Mouse (Mus musculus): ENCODE results near the gene Anapc13. TPM values are rescaled to one million over a fixed set of nuclear protein-coding genes. Genes with fewer than 3 reads are reported as not detected.

Anapc13 gene
- 100 to 1,000 TPM in 1 of 2 experiments, 10 to 100 TPM in 1; 88.7 to 111 TPM for polyA plus RNA-seq (2017; shearing (Covaris generic))

DNA sequence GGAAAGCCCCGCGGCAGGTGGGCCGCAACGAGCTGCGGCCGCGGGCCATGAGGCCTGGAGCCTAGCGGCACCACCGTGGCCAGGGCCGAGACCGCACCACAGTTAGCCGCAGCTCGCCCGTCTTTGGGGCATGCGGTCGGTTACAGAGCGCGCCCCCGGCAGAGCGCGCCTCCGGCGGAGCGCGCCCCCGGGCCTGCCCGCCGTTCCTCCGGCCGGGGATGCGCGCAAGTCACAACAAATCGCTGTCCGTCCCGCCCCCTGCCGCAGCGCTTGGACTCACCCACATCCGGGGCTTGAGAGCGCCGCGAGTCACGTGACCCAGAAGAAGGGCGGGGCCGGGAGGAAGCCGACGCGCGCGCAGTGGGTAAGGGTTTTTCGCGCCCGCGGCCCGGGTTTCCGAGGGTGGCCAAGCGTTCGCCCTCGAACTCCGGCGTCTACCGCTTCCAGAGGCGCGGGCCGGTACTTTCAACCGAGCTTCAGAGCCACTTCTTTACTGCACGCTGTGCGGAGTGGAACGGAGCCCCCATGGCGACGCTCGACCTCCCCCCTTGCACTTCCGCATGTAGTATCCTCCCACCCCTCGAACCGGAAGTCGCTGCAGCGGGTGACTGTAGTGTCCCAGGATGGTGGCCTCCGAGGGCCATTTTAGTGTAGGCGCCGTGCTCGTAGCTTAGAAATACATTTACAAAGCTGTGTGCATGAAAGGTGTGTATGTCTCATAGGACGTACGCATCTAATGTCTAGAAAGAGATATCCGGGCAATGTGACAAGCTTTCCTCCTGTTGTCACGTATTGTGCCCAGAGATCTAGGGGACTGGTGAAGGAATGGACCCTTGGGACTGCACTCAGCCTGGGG is at the start of gene Anapc13, which contains the start of gene Cep63:
Anapc13 (plus strand) TSS at position 314 of the 856 bp plus-strand sequence.
Cep63 (minus strand) TSS at position 552 of the 856 bp plus-strand sequence.
- peak; percentile 82 for ATAC-seq

DNA sequence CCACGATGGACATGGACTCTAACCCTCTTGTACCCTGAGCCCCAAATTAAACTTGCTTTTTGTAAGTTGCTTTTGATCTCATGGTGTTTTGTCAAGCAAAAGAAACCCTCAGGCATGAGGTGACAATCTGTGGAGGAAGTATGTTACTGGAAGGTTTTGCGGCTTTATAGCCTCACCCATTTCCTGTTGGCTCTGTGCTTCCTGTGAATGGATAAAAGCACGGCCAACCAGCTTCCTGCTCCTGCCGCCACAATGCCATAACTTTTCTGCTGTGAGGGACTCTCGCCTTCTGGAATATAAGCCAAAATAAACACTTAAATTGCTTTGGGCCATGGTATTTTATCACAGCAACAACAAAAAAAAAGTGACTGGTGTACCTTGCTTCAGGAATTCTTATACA is 48.6 kb upstream of the Anapc13 start:
- peak; percentile 86 for ATAC-seq

DNA sequence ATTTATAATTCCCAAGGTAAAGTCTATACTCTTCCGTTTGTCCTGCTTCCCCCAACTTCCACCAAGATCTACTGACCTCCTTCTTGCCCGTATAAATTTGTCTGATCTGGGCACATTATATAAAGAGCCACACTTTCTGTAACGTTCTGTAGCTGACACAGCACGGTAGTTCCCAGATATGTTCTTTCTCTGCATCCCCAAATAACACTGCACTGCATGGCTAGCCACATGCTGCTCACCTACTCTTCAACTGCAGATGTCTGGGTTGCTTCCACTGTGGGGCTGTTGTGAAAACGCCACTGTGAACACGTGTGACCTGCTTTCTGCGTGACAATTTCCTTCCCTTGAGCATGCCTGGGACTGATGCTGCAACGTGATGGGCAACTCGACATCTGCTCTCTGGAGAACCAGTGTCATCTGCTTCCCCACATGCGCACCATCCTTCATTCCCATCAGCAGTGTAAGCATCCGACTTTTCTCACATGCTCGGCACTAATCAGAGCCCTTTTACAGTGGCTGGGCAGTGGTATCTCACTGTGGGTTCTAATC is 44.1 kb upstream of the Anapc13 start:
- ATAC-seq: no peak

DNA sequence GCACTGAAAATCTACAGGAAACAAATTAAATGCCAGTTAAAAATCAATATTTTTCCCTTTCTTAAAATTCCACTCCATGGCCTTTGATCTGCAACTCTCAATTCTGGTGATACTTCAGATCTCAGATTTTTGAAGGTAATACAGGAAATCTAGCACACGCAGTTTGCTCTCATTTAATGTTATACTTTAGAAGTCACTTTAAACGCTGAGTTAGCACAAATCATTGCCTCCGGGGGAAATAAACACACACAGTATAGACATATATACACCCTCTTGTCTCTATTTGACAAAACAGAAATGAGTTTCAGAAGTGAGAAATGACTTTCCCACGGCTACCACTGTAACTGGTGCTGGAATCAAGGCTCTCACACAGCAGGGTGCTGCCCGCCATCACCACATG is 38.7 kb upstream of the Anapc13 start:
- no peak for ATAC-seq

DNA sequence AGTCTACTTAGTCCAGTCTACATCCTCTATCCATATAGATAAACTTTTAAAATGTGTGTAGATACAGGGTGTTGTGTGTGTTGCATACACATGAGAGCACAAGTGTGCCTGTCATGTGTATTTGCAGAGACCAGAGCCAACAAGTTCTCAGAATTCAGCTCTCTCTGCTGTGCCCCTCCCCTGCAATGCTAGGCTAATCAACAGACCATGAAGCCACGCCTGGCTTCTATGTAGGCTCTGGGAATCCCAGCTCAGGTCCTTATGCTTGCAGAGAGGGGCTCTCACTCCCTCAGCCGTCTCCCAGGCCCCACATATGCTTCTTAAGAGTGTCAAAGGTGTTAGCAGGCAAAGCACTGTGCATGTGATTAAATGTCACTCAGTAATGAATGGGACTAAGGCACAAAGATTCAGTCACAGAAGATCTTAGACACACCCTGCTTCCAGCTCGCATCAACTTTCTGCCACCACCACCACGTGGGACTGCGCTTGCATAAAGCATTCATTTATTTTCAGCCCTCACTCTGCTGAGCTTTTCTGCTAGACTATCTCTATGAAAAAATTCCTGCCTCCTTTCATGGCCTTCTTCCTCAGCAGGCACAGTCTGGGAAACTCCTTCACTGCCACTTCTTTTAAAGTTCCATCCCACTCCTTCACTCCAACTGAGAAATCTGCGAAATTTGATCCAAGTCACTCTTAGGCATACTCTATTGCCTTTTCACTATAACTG is 31.3 kb upstream of the Anapc13 start:
- ATAC-seq: no peak

DNA sequence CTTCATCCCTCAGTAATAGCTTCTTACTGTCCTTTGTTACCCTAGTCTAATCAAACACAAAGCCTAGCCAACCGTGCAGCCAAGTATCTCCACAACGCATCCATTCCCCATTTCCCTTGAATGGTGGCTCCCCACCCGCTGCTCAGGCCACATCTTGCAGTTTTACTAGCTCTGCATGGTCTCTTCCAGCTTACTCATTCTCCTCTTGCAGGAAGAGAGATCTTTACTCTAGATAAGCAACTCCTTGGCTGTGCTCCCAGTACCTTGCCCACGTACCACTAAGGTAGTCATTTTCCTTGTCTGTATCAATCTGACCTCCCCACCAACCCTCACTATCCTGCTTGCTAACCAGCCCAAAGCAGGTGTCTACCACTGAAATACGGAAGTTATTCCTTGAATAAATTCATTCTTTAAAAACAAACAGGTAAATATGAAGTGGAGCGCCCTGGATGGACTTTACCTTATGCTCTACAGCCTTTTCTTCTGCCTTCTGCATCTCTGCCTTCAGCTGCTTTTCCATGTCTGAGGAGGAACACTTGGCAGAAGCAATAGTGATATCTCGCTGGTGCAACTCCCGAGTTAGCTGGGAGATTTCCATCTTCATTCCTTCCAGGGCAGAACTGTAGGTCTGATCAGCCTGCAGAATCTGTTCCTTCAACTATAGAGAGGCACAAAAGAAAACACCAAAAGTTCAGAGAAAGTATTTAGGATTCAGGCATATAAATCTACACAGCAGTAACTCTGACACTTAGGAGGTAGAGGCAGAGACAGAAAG is 30.2 kb upstream of the Anapc13 start:
- ATAC-seq: no peak

DNA sequence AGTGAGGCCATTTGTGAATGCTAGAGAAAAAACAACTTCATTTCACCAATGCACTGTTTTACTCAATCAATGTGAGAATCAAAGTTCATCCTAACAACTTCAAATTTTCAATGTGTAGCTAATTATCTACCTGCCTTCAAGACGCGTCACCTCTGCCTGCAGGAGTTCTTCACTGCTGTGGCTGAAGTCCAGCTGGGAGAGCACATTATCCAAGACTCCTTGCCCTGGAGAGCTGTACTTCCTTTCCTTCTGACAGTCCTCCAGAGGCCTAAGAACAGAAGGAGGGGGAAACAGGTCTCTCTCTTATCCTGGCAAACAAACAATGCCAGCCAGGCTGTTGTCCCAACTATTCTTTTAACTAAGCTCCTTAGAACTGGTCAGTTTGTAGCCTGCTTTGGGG is 24.9 kb upstream of the Anapc13 start:
- ATAC-seq: no peak

DNA sequence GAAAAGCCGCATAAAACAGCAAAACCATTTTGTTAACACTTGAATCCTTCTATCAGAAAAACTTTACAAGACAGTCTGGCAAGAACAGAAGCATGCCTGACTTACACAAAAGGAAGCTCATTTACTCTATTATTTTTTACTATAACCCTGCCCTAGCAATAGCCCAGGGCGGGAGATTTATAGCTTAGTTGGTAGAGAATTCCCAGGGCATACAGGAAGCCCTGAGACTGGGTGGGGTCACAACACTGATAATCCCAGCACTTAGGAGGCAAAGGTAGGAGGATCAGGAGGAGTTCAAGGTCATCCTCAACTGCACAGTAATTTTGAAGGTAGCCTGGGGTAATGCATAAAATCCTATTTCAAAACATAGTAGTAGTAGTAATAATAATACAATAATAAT is 24.4 kb upstream of the Anapc13 start:
- no peak for ATAC-seq

DNA sequence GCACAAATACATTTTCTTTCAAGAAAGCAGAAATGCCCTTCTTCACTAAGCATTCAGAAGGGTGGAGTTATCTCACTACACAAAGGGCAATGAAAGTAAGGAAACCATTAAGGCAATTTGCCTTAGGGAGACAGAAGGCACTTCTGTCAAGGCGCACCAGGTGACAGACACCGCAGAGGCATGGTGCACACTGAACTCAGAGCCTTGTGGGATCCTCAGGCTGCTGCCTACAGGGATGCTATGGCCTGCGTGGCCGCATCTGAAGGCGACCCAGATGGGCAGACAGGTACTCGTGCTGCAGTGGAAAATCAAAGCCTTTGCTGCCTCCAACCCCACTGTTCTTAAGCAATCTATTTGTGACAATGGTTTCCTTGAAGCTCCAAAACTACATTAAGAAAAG is 20.9 kb upstream of the Anapc13 start:
- no peak for ATAC-seq

DNA sequence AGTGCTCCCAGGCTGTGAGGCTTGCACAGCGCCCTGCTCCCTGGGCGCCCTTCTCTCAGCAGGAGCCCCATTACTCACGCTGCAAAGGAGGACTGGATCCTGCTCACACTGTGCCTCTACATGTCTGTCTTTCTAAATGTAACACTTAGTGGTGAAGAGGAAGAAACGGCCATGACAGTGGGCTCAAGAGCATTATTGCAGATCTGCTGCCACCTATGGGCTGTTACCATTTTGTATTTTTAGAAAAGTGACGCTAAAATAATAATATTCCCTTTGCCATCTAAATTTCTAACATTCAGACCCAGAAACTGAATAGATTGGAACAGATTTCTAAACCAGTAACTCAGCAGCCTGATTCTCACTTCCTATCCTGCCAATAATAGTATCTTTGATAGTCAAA is 18.6 kb upstream of the Anapc13 start:
- ATAC-seq: no peak

DNA sequence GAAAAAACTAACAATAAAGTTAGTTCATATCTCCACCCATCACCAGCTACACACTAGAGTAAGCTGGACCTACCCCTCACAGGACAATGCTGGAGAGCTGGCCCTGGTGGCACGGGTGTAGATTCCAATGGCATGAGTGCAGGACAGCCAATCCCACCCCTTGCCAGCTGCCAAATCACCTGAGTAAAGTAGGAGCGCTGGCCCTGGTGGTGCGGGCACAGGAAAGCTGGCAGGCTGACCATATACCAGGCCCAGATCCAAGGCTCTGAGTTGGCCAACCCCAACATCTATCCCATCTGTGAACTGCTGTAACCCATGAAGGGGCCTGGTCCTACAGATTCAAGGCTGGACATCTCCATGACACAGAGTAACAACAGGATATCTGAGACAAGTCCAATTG is 16.9 kb upstream of the Anapc13 start:
- no peak for ATAC-seq

DNA sequence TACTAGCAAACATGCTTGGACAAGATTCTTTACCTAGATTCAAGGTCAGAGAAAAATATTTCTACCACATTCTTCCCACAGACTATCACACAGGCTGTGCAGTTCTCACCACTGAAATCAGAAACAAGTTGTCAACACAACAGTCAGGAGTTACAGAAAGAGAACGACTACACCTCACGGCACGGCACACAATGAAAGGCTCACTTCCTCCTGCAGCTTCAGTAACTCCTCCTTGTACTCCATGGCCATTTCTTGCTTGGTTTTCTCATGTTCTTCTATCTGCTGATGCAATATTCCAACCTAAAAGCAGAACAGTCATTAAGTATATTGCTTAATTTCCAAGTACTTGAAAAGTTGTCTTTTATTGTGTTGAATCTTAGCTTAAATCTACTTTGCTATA is 11.0 kb upstream of the Anapc13 start:
- ATAC-seq: no peak

DNA sequence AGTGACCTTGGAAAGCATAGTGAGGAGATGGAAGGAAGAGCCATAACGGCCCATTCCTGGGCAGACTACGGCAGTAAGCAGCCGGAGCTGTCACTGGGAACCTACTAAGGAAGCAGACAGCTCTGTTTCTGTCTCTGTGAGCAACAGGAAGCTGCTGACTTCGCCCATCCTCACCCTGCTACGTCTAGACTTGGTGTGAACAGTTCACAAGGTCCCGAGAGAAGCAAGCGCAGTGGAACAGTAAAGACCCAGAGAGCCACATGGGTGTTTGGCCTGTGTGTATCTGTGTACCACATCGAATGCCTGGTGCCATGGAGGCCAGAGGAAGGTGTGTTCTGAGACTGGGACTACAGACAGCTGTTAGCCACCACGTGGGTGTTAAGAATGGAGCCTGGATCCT is 9.8 kb upstream of the Anapc13 start:
- no peak for ATAC-seq

DNA sequence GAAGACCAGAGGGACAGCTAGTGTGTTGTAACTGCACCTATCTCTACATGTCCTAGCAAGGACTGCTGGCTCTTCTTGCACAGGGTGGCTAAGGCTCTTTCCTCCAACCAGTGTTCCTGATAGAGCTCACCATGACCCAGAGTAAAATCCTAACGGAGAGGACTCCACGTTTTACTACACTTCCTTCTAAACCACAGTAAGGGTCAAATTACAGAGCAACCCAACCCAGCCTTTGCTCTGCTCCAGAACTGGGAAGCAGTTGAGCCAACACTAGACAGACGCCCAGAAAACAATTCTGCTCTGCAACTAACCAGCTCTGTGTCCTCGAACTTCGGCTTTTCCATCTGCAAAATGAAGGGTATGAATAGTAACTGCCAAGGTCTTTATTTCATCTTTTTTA is 4.7 kb upstream of the Anapc13 start:
- ATAC-seq: no peak

DNA sequence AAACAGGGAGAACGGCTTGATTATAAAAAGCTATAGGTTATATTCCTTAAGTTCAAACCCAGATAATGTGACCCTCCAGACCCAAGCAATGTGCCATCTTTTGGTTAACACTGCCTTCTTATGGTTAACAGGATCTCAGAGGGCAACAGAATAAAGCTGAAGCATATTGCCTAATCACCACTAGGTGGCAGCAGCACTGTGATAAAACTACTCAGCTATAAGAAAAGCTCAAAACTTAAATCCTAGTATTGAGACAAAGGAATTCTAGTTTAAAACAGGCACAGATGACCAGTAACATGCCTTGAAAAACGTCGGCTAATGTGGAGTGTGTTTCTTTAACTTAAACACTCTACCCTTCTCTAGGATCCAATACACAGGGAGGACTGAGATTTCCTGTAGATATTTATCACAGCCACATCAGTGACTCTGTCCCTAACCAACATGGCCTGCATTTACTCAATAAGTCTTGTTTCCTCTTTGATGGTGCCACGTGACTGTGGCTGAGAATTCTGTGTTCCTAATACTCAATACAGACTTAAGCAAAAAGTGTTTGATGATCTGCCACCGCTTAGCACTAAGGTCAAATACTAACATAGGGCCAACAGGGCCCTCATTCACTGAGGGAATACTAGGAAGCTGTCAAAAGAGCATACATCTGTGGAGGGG is 3.8 kb upstream of the Anapc13 start:
- ATAC-seq: peak; percentile 16

DNA sequence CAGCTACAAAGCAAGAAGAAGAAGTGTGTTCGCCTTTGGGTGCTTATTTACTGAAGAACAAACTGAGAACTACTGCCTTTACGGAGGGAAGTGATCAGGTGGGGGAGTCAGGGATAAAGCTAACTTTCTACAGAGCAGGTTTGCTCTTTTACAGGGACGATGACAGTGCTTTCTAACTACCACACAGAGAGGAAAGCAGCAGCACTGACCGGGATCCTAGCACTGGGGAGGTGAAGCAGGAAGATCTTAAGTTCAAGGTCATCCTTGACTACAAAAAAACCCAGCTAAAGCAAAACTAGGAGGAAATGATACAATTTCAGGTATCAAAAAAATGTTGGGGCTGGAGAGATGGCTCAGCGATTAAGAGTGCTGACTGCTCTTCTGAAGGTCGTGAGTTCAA is 3.2 kb upstream of the Anapc13 start:
- no peak for ATAC-seq

DNA sequence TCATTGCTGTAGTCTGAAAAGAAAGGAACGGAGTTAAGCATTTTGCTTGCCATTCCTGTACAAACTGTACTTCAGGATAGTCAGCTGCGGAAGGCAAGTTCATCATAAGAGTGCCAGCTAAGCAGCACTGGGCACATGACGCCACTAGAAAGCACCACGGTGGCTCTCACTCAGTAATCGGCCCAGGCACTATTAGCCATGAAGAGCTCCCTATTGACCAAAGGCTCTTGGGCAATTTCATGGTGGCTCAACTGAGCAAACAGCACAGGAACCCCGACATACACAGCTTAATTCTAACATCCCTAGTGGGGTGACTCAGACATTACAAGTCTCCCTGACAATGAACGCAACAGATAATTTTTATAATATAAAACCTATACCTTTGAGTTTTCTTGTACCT is 2.5 kb upstream of the Anapc13 start:
- ATAC-seq: no peak

DNA sequence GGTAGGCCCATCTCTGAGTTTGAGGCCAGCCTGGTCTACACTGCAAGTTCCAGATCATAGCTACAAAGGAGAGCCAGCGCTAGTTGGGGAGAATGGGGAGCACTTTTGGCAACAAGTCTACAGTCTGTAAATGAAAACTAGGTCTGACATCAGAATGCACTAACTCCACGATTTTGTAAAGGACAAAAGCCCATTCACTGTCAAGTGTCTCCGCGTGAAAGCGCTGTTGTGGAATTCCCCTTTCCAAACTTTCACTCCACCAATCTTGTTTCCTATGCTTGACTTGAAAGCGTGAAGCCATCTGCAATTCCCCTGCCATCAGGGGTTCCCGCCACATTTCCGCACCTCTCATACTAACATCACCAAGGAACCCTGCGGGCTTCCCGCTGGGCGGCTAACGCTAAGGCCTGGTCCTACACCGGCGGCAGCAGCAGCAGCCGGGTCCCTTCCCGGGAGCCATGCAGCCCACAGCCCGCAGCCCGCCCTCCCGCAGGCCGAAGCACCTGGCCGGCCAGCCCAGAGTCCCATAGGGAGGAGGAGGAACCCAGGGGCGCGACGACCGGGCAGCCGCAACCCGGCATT is 604 bp upstream of the Anapc13 start:
- peak; percentile 27 for ATAC-seq

DNA sequence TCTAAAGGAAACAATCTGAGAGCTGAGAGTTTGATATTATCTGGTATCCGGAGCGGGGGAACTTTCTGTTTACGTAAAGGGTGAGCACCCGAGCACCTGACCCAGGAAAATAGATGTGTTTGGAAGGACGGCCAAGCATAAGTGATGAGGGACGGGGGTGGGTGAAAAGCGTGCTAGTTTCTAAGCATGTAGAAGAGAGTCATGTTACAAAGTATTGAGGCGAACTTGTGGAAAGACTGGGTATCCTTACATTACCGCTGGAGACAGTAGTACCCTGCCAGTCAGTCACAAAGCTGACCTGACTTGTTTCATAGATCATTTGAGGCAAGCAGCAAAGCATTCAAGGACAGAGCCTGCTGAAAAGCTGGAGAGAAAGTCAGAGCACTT is 736 bp downstream of the Anapc13 start:
- ATAC-seq: peak; percentile 40

DNA sequence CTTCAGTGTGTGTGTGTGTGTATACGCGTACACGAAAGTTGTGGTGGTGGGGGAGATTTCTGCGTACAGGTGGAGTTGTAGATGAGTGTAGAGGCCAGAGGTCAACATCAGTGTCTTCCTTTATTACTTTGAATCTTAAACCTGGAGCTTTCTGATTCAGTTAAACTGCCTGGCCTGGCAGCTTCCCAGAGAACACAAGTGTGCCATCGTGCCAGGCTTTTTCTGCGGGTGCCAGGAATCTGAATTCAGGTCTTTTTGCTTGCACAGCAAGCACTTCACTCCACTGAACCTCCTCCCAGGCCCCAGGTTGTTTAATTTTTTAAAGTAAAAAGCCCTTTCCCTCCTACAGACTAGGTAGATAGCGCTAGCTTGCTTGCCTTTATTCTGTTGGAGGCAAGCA is 1.3 kb downstream of the Anapc13 start:
- ATAC-seq: no peak

DNA sequence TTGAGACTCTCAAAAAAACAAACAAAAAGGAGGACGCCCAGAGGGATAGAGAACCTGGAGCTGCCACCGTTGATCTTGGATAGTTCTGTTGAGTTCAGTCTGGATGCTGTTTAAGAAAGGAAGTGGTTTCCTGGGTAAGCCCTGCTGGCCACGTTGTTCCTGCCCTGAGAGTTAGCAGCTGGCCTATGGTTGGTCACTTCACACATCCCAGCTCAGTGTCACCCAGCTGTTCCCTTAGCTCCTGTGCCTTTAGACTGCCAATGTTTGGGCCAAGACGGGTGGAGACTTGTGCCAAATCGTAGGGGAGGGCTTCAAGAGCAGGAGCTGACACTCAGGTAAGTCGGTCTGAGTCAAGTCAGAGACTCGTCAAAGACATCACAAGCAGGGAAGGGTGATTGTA is 3.0 kb downstream of the Anapc13 start:
- ATAC-seq: no peak

DNA sequence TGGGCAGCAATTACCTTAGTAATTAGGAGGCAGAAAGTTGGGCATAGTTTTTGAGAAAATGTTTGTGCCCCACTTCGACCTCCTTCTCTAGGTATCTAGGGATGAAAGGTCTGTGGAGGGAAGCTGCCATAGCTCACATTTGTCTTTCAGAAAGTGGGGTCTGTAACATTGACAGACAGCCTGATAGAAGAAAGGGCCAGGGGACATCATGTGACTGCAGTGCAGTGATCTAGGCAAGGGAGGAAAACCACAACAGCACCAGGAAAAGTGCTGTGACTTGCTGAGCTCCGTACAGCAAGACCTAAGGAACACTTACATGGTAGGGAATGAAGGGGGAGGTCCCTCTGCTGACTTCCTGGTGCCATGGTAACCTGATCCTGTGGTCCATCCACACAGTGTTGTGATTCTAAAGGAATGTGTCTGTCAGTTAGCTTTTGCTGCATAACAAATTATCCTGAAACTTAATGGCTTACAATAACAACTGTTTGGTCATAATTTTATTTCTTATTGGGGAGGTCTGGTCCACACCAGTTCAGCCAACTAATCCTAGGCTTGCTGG is 5.6 kb downstream of the Anapc13 start:
- no peak for ATAC-seq

Data from CD4-positive, CD25-positive, alpha-beta regulatory T cell, adult 4 months (primary cell).